Mouse (Mus musculus) adrenal gland, adult 8-10 months (tissue): ENCODE data around the gene Adam15. TPM values are rescaled to one million over a fixed set of nuclear protein-coding genes. Genes with fewer than 3 reads are reported as not detected.

Experiments
- DNase-seq: peaks from one replicate; pipeline ENCODE4 v3.0.0; 2022
- total RNA-seq, 4 experiments: library from RNA; stranded (reverse); gene quantifications; 2 replicates each; pipeline ENCODE4 v1.2.4; 2022

Adam15 gene
- total RNA-seq, 4 experiments from 2014 or later: 58.4 to 85.4 (median 71.3) TPM

DNA sequence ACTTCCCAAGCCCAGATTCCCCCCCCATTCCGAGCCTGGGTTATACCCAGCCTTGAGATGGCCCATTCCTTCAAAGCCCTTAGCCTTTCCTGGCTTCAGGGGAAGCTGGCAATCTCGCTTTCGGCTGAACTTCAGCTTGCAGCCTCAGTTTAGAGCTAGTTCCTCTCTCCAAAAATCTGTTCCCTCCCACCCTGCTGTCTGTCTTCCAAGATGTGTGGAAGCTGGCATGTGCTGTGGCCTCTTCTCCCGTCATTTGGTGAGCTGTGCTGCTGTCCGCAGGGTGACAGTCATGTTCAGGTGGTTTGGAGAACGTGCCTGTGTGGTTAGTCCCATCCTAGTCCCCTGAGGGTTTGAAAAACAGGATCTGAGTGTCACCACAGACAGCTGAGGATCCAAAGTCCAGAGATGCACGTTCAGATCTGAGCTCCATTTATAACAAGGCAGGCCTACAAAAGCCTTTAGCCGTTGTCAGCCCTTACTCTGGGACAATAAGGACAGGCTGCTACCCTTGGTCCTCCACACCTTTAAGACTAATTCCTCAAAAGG, 54.0 kb downstream of the Adam15 start:
- DNase-seq: no peak

DNA sequence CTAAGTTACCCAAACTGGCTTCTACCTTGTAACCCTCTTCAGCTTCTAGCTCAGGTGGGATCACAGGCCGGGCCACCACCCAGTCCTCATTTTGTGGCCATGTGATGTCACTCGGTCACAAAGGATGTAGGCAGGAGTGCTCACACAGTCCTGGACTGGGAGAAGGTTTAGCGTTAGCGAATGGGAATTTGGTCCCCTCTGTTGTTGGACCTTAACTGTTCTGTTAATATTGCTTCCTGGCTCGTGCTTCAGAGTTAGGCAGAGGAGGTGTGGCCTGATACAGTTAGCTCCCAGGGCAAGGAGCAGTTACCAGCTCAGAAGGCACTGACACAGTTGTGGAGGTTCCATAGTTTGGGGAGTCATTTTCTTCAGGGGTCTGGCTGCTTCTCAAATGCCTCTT, 55.6 kb downstream of the Adam15 start:
- no peak for DNase-seq

DNA sequence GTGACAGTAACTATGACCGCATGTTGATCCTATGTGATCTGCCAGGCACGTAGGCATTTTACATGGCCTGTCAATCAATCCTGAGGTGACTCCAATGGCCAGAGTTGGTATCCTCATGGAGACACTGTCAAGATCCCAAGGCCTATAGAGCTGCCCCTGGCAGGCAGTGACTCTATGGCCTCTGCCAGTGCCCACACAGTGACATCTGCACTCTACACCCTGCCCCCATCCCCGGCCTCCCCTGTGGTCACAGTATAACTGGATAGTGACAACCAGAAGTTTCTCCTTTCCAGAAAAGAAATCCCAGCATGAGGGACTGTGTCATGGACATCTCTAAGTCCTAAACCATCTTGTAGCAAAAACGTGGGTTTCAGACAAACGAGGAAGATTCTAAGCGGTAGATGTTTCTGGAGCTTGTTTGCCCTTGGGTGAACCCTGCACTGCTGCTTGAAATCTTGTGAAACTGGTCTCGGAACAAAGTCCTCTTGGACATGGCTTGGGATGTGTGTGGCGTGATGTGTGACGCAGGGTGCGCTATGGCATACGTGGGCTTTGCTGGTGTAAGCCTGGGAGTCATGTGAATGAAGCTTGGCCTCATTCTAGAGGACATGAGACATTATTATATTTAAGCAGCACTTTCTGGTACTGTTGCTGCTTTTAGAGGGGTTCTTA, 56.4 kb downstream of the Adam15 start:
- DNase-seq: no peak

DNA sequence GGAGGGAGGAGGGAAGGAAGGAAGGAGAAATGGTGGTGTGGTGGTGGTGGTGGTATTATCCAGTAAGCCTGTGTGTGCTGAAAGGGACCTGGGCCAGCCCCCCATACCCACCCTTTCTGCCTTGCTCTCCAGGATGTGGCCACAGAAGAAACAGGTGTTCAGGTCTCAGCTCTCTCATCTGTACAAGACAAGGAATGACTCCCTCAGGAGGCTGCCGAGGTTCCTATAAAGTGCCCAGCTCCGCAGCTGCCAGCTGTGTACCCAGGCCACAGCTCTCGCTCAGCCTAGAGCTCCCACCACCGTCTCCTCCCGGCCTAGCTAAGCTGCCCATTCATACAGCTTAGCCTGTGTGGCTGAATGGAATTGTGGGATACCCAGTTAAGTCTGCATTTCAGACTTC, 57.5 kb downstream of the Adam15 start:
- no peak for DNase-seq

DNA sequence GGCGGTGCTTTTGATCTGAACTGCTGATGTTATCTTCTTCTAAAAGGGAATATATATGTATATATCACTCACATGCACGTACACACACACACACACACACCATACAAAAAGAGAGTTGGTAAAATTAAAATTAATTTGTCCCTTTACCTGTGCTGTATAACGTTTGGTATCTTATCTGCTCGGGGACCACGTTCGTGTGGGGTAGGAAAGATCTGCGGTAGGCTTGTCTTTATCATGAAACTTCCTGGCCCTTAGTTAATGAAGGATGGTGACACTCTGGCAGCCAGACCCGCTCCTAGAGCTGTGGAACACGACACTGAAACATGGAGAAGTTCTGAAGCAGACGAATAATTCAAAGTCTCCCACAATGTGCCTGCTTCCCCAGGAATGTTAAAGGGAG, 57.9 kb downstream of the Adam15 start:
- no peak for DNase-seq

Other genes with a start within 250 kb of the Adam15 start
- not detected for gene Gm43738, start 248.9 kb downstream of the Adam15 start, total RNA-seq
- 100 to 1,000 TPM; 152 to 387 (median 263) TPM for gene Fdps, start 248.0 kb downstream of the Adam15 start, total RNA-seq
- under 1 TPM in 2 of 4 experiments, not detected in 2; 0.10 to 0.11 TPM for gene Pklr, start 213.9 kb downstream of the Adam15 start, total RNA-seq
- gene Hcn3, start 189.8 kb downstream of the Adam15 start, total RNA-seq: 10 to 100 TPM in 2 of 4 experiments, 1 to 10 TPM in 2; 6.8 to 22.2 (median 10.1) TPM
- gene Clk2, start 185.2 kb downstream of the Adam15 start, total RNA-seq: 10 to 100 TPM; 55.2 to 85.7 (median 71.2) TPM
- 100 to 1,000 TPM in 1 of 4 experiments, 10 to 100 TPM in 3; 90.1 to 110 (median 94.1) TPM for gene Scamp3, start 172.5 kb downstream of the Adam15 start, total RNA-seq
- 10 to 100 TPM; 16.7 to 32.5 (median 23.3) TPM for gene Fam189b, start 166.9 kb downstream of the Adam15 start, total RNA-seq
- 10 to 100 TPM; 65.6 to 84.3 (median 70.5) TPM for gene Gba, start 147.1 kb downstream of the Adam15 start, total RNA-seq
- gene Thbs3, start 134.8 kb downstream of the Adam15 start, total RNA-seq: 1 to 10 TPM; 4.1 to 8.6 (median 7.8) TPM
- 100 to 1,000 TPM; 138 to 169 (median 152) TPM for gene Mtx1, start 122.9 kb downstream of the Adam15 start, total RNA-seq
- gene Muc1, start 120.9 kb downstream of the Adam15 start, total RNA-seq: under 1 TPM in 3 of 4 experiments, not detected in 1; 0.22 to 0.96 (median 0.65) TPM
- gene Krtcap2, start 104.0 kb downstream of the Adam15 start, total RNA-seq: 100 to 1,000 TPM; 131 to 144 (median 135) TPM
- 1 to 10 TPM; 2.8 to 4.5 (median 3.8) TPM for gene Trim46, start 103.7 kb downstream of the Adam15 start, total RNA-seq
- 100 to 1,000 TPM; 123 to 156 (median 136) TPM for gene Dpm3, start 90.6 kb downstream of the Adam15 start, total RNA-seq
- gene Slc50a1, start 79.4 kb downstream of the Adam15 start, total RNA-seq: 10 to 100 TPM; 54.2 to 80.1 (median 64.9) TPM
- gene Efna1, start 68.9 kb downstream of the Adam15 start, total RNA-seq: 10 to 100 TPM; 15.9 to 28.0 (median 21.0) TPM
- 1 to 10 TPM in 1 of 4 experiments, under 1 TPM in 3; 0.15 to 1.5 (median 0.62) TPM for gene Efna3, start 27.0 kb downstream of the Adam15 start, total RNA-seq
- gene Efna4, start 12.0 kb downstream of the Adam15 start, total RNA-seq: 1 to 10 TPM; 1.1 to 3.5 (median 1.9) TPM
- gene Dcst2, start 12.0 kb upstream of the Adam15 start, total RNA-seq: under 1 TPM; 0.43 to 0.78 (median 0.46) TPM
- 1 to 10 TPM in 2 of 4 experiments, under 1 TPM in 2; 0.20 to 2.2 (median 0.97) TPM for gene Dcst1, start 15.3 kb upstream of the Adam15 start, total RNA-seq
- 10 to 100 TPM; 59.9 to 98.9 (median 77.9) TPM for gene Zbtb7b, start 44.8 kb upstream of the Adam15 start, total RNA-seq
- gene Lenep, start 52.8 kb upstream of the Adam15 start, total RNA-seq: 1 to 10 TPM in 2 of 4 experiments, under 1 TPM in 1, not detected in 1; 0.22 to 3.1 (median 1.3) TPM
- 10 to 100 TPM; 25.7 to 39.9 (median 33.0) TPM for gene Flad1, start 61.9 kb upstream of the Adam15 start, total RNA-seq
- gene Cks1b, start 68.4 kb upstream of the Adam15 start, total RNA-seq: 10 to 100 TPM; 20.3 to 33.2 (median 27.4) TPM
- gene Shc1, start 68.4 kb upstream of the Adam15 start, total RNA-seq: 100 to 1,000 TPM; 108 to 136 (median 122) TPM
- gene Pygo2, start 80.2 kb upstream of the Adam15 start, total RNA-seq: 10 to 100 TPM; 42.1 to 45.1 (median 44.3) TPM
- gene Pbxip1, start 86.7 kb upstream of the Adam15 start, total RNA-seq: 100 to 1,000 TPM in 2 of 4 experiments, 10 to 100 TPM in 2; 57.0 to 119 (median 81.5) TPM
- 10 to 100 TPM; 14.3 to 19.5 (median 15.7) TPM for gene Pmvk, start 104.5 kb upstream of the Adam15 start, total RNA-seq
- gene Kcnn3, start 170.2 kb upstream of the Adam15 start, total RNA-seq: 1 to 10 TPM; 3.8 to 6.6 (median 5.2) TPM